Mouse (Mus musculus): ENCODE measurements around the gene Gm10256. TPM values are rescaled to one million over a fixed set of nuclear protein-coding genes. Genes with fewer than 3 reads are reported as not detected.
"Not testable (repeated sequence)": the region's sequence is repeated elsewhere in the genome, so short reads cannot be mapped to it uniquely, and the experiment has no call there.

The Gm10256 gene
- total RNA-seq (2015; ENCODE audit: low replicate concordance) (not detected in 2 replicates), total RNA-seq (2017; ENCODE audit: low replicate concordance) (not detected in 2 replicates)

- not testable (repeated sequence) for ATAC-seq (replicated peaks; ENCODE audit: low FRiP score, poor library complexity, severe bottlenecking)
These were observed at the start of gene Gm10256, which contains the start of gene Rbmy for GRCm38 (mm10) chrY:2830380-2830779. Gene Gm10256 (plus strand): TSS chrY:2830699. Gene Rbmy (plus strand): TSS chrY:2830680.

DNA sequence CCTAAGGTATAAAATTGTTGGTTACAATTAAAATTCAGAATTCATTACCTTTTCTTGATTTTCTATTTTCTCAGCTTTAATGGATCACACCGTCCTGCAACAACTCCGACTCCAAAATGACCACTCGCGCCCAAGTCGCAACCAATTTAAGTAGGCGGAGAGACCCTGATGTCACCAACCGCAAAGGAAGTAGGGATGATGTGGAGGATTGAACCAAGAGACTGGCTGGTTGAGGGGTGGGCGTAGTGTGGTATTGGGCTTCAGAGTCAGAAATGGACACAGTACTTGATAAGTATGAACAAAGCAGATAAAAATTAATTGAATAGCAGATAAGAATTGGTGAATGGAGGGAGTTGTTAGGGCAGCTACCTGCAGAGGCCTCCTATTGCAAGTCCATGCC is 34.4 kb upstream of the Gm10256 start, which contains the start of gene Gm4064:
Gm4064 (minus strand) TSS at position 101 of the 400 bp plus-strand sequence.
- not testable (repeated sequence) for ATAC-seq (replicated peaks; ENCODE audit: low FRiP score, poor library complexity, severe bottlenecking)

DNA sequence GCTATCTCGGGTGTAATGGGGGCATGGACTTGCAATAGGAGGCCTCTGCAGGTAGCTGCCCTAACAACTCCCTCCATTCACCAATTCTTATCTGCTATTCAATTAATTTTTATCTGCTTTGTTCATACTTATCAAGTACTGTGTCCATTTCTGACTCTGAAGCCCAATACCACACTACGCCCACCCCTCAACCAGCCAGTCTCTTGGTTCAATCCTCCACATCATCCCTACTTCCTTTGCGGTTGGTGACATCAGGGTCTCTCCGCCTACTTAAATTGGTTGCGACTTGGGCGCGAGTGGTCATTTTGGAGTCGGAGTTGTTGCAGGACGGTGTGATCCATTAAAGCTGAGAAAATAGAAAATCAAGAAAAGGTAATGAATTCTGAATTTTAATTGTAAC is 70.2 kb downstream of the Gm10256 start, which contains the start of gene Gm10352:
Gm10352 (plus strand) TSS at position 301 of the 400 bp plus-strand sequence.
- not testable (repeated sequence) for ATAC-seq (replicated peaks; ENCODE audit: low FRiP score, poor library complexity, severe bottlenecking)

Other genes with a start within 250 kb of the Gm10256 start
- gene H2al2c, start 231.6 kb upstream of the Gm10256 start, total RNA-seq (2015; ENCODE audit: low replicate concordance): not detected in 2 replicates
- not detected in 2 replicates for gene H2al2c, start 231.6 kb upstream of the Gm10256 start, total RNA-seq (2017; ENCODE audit: low replicate concordance)
- gene Sry, start 167.0 kb upstream of the Gm10256 start, total RNA-seq (2015; ENCODE audit: low replicate concordance): not detected in 2 replicates
- gene Sry, start 167.0 kb upstream of the Gm10256 start, total RNA-seq (2017; ENCODE audit: low replicate concordance): not detected in 2 replicates
- gene H2al2b, start 110.0 kb upstream of the Gm10256 start, total RNA-seq (2015; ENCODE audit: low replicate concordance): not detected in 2 replicates
- gene H2al2b, start 110.0 kb upstream of the Gm10256 start, total RNA-seq (2017; ENCODE audit: low replicate concordance): not detected in 2 replicates
- gene Gm4064, start 34.5 kb upstream of the Gm10256 start, total RNA-seq (2015; ENCODE audit: low replicate concordance): not detected in 2 replicates
- not detected in 2 replicates for gene Gm4064, start 34.5 kb upstream of the Gm10256 start, total RNA-seq (2017; ENCODE audit: low replicate concordance)
- not detected in 2 replicates for gene Rbmy, start within 50 bp of the Gm10256 start, total RNA-seq (2015; ENCODE audit: low replicate concordance)
- gene Rbmy, start within 50 bp of the Gm10256 start, total RNA-seq (2017; ENCODE audit: low replicate concordance): not detected in 2 replicates
- gene Gm10352, start 70.3 kb downstream of the Gm10256 start, total RNA-seq (2015; ENCODE audit: low replicate concordance): not detected in 2 replicates
- not detected in 2 replicates for gene Gm10352, start 70.3 kb downstream of the Gm10256 start, total RNA-seq (2017; ENCODE audit: low replicate concordance)
- gene Gm29289, start 101.9 kb downstream of the Gm10256 start, total RNA-seq (2015; ENCODE audit: low replicate concordance): not detected in 2 replicates
- not detected in 2 replicates for gene Gm29289, start 101.9 kb downstream of the Gm10256 start, total RNA-seq (2017; ENCODE audit: low replicate concordance)

Data from erythroid progenitor cell, adult 5-6 weeks (primary cell).